Mouse (Mus musculus): Measurements from ENCODE around the gene Recql5.

The Recql5 gene

GRCm38 (mm10) chr11:115939690-115940329, 6.5 kb upstream of the Recql5 start:
- peak; percentile 53 to 67 for DNase-seq (ENCODE audit: low spot score in 2 of 2)

DNA sequence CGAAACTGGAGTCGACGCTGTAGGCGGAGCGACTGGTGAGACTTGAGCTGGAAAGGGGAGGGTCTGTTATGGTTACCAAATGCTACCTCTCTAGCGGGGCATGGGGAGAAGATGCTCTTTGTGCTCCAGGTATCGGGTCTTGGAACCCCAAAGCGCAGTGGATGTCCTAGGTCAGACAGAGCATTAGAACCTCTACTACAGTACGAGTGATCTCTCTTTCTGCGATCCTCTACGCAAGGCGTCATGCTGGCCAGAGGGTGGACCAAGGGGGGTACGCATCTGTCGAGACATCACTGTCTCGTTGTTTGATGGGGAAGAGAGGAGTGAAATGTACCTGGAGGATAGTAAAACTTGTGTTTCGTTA, 452 bp upstream of the Recql5 start:
- no peak for DNase-seq (ENCODE audit: low spot score in 2 of 2)

DNA sequence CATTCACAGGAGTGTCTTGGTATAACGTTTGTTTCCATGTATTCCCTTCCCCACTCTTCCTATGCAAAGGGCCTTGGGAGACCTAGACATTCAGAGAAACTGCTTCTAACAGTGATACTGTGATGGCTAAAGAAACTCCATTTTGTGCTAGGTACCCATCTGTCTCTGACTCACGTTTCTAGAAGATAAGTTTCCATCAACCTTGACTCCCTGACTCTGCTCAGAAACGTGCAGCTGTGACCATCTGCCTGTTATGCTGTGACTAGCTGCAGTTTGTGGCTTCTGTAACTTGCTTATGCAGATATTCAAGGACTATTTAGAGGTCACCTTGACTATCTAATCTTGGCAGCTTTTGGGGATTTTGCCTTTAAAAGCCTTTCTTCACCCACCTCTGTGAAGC, 2.0 kb downstream of the Recql5 start:
- no peak for DNase-seq (ENCODE audit: low spot score in 2 of 2)

GRCm38 (mm10) chr11:115929818-115930217, 3.5 kb downstream of the Recql5 start:
- no peak for DNase-seq (ENCODE audit: low spot score in 2 of 2)

DNA sequence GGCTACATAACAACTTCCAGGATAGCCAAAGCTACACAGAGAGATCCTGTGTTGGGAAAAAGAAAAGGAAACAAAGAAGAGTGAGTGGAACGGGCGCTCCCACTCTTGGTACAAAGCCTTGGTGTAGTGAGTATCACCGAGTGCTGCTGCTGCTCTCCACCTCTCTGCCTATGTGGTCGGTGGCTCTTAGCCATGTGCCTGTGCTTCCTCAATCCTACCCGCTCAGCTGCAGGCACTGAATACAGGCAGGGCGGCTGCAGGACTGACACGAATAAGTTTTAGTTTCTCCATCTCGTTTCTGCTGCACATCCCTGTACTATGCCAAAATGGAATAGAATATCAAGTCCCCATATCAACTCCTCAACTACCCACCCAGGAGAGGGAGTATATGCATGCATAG, 4.2 kb downstream of the Recql5 start:
- no peak for DNase-seq (ENCODE audit: low spot score in 2 of 2)

DNA sequence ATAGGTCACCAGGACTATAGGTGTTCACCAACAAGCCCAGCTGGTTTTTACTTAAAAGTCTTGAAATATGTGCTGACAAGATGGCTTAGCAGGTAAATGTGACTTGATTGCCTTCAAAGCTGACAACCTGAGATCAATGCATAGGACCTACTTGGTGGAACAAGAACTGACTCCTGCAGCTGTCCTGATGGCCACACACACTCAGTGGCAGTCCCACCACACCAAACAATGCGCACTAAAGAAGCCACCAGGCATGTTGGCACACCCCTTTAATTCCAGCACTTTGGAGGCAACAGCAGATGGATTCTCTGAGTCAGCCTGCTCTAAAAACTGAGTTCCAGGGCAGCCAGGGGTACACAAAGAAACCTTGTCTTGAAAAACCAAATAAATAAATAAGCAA, 11.3 kb downstream of the Recql5 start:
- DNase-seq (ENCODE audit: low spot score in 2 of 2): no peak

GRCm38 (mm10) chr11:115920110-115920818, 13.0 kb downstream of the Recql5 start:
- no peak for DNase-seq (ENCODE audit: low spot score in 2 of 2)

DNA sequence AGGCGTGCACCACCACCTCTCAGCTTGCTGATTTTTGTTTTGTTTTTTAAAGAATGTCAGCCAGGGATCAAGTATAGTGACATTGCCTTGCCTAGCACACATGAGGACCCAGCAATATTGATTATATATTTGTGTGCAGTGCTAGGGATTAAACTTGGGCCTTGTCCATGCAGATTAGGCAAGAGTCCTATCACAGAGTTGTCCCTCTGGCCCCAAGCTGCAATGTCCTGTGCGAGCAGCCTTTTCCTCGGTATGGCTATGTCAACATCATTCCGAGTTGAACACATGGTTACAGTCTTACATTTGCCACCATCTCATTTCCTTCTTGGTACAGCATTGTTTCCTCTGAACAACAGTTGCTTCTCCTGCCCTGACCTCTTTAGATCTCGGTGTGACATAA, 14.2 kb downstream of the Recql5 start:
- no peak for DNase-seq (ENCODE audit: low spot score in 2 of 2)

- no peak for DNase-seq (ENCODE audit: low spot score in 2 of 2)
Observed at GRCm38 (mm10) chr11:115918637-115919036, 14.6 kb downstream of the Recql5 start.

DNA sequence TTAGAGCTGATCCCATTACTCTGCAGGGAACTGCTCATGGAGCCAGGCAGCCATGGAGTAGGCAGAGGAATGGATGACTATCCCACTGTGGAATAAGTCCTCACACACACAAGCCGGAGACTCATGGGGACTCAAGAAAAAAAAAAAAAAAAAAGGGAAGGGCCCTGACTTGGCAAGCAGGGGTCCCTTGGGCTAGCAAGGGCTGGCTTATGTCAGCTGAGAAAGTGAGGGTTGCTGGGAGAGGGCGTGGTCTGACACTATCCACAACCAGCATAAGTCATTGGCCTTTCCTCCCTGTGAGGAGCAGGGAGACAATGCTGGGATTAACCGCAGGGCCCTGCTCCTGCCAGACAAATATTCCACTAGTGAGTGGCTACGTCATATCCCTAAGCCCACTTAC, 16.7 kb downstream of the Recql5 start:
- DNase-seq (ENCODE audit: low spot score in 2 of 2): no peak

DNA sequence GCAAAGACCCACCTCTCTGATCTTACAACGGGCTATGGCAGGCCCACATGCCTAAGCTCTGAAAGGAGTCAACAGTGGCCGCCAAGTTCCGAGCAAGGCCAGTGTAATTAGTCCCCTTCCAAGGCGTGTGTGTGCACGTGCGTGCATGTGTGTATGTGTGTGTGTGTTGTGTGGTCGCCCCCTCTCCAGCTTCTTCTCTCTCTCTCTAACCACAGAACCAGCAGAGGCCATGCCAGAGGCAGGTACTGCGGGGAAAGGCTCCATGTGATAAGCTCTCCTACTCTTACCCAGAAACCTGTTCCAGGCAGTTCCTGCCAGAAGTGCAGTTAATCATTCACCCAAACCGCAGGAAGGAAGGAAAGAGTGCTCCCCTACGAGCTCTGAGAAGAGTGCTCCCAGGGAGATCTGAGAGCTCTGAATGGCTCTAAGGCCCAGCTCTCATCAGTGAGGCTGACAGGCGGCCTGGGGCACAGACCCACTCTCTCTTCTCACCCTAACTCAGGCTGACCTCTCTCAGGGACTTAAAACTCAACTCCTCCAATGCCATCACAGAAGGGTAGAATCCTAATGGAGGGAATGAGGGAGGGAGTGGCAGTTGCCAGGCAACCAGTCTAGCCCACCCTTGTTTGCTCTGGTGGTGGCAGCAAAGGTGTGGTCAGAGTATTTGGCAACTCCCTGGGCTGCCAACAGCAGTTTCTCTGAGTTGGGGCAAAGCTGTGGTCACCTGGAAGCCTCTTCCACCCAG, 21.5 kb downstream of the Recql5 start, which contains the start of gene Smim6:
Gene Smim6 (plus strand): TSS at position 386 of the 745 bp plus-strand sequence.
- no peak for DNase-seq (ENCODE audit: low spot score in 2 of 2)

- no peak for DNase-seq (ENCODE audit: low spot score in 2 of 2)
Observed at GRCm38 (mm10) chr11:115911134-115911561, 22.1 kb downstream of the Recql5 start.

GRCm38 (mm10) chr11:115906521-115906920, 26.8 kb downstream of the Recql5 start:
- DNase-seq (ENCODE audit: low spot score in 2 of 2): no peak

- DNase-seq (ENCODE audit: low spot score in 2 of 2): no peak
Observed at GRCm38 (mm10) chr11:115906116-115906515, 27.2 kb downstream of the Recql5 start.

GRCm38 (mm10) chr11:115904956-115905790, 28.1 kb downstream of the Recql5 start:
- peak in 1 of 2 experiments; percentile 17 for DNase-seq (ENCODE audit: low spot score in 2 of 2)

DNA sequence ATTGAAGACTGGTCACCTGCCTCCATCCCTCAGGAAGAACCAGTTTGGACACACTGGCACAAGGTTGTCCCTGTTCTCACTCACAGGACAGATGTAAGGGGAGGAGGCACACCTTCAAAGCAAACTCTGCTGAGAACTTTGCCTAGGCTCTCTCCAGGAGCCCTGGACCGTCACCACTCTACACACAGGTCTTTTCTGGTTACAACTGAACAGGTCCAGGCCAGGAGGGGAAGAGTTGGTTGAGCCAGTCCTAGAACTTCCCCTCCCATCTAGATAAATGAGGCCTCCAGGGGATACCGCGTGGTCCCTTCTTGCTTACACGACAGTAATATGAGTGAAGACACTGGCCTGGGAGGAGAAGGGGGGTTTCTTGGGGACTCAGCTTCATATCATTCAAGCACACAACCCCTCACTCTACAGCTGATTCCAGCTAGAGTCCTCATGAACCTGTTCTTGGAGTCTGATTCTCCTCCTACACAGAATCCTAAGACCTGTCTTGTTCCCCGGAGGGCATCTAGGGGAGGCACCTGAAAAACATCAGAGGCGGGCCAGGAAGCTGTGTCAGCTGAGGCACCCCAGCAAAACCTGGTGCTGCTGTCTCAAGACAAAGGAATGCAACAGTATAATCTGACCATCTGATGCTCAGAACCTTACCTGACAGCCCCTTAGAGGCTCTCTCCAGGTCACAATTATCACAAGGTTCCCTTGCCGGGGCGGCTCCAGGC, 28.9 kb downstream of the Recql5 start:
- DNase-seq (ENCODE audit: low spot score in 2 of 2): no peak

GRCm38 (mm10) chr11:115903384-115904230, 29.7 kb downstream of the Recql5 start:
- no peak for DNase-seq (ENCODE audit: low spot score in 2 of 2)

- DNase-seq (ENCODE audit: low spot score in 2 of 2): no peak
Observed at GRCm38 (mm10) chr11:115902831-115903230, 30.4 kb downstream of the Recql5 start.

DNA sequence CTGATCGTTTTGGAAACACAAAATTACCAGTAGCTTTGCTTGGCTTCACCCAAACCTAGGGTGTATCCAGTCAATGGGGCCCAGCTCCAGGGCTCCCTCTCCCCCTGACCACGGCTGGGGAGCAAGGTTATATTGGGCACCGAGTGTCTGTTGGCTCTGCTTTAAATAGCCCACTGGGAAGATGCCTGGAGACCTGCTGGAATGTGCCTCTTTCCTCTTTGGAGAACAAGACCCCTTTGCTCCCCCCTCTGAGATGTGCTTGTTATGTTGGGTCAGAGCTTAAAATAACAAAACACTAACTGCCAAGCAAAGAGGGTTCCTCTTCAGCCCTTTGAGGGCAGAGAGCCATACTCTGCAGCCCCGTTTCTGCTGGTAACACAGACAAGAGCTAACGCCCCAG, 31.1 kb downstream of the Recql5 start:
- no peak for DNase-seq (ENCODE audit: low spot score in 2 of 2)
